Mouse (Mus musculus) fat pad, adult 2 months (tissue): Measurements from ENCODE around the gene Gnb1l.

ENCODE experiments used
- DNase-seq: peaks from one replicate; pipeline ENCODE4 v3.0.0-alpha.2; 2011; ENCODE audit warnings: low read depth, low spot score; ENCODE audit errors: extremely low read depth

Gnb1l gene

GRCm38 (mm10) chr16:18586076-18586905 lies 87.8 kb downstream of the Gnb1l start:
- DNase-seq = no peak

GRCm38 (mm10) chr16:18586906-18587546 lies 88.5 kb downstream of the Gnb1l start:
- no peak for DNase-seq

GRCm38 (mm10) chr16:18587847-18588737 lies 89.6 kb downstream of the Gnb1l start:
- no peak for DNase-seq

- no peak for DNase-seq
Measured at GRCm38 (mm10) chr16:18588738-18589055, 90.2 kb downstream of the Gnb1l start.

GRCm38 (mm10) chr16:18589080-18589621 lies 90.6 kb downstream of the Gnb1l start:
- DNase-seq = no peak

GRCm38 (mm10) chr16:18589804-18590790 lies 91.6 kb downstream of the Gnb1l start, which contains the start of gene Tbx1:
TSS of gene Tbx1 (minus strand) at chr16:18590671.
- no peak for DNase-seq

GRCm38 (mm10) chr16:18591047-18592018 lies 92.8 kb downstream of the Gnb1l start:
- DNase-seq = no peak

- DNase-seq = peak; percentile 43
Measured at GRCm38 (mm10) chr16:18593930-18594329, 95.4 kb downstream of the Gnb1l start.

GRCm38 (mm10) chr16:18596255-18596654 lies 97.7 kb downstream of the Gnb1l start:
- no peak for DNase-seq

GRCm38 (mm10) chr16:18598006-18598405 lies 99.5 kb downstream of the Gnb1l start:
- DNase-seq = no peak

- DNase-seq = no peak
Measured at GRCm38 (mm10) chr16:18601447-18601846, 102.9 kb downstream of the Gnb1l start.

- DNase-seq = no peak
Measured at GRCm38 (mm10) chr16:18604267-18604701, 105.8 kb downstream of the Gnb1l start.

GRCm38 (mm10) chr16:18605705-18606104 lies 107.2 kb downstream of the Gnb1l start:
- no peak for DNase-seq

- no peak for DNase-seq
Measured at GRCm38 (mm10) chr16:18608226-18608625, 109.7 kb downstream of the Gnb1l start.

- DNase-seq = no peak
Measured at GRCm38 (mm10) chr16:18609099-18609498, 110.6 kb downstream of the Gnb1l start.

GRCm38 (mm10) chr16:18611752-18612151 lies 113.2 kb downstream of the Gnb1l start:
- no peak for DNase-seq

- no peak for DNase-seq
Measured at GRCm38 (mm10) chr16:18613301-18613700, 114.8 kb downstream of the Gnb1l start.
